Mouse (Mus musculus) adrenal gland, postnatal 10 days (tissue): ENCODE measurements around the gene Pstk. TPM values are rescaled to one million over a fixed set of nuclear protein-coding genes. Genes with fewer than 3 reads are reported as not detected.
"Not testable (repeated sequence)": the region's sequence is repeated elsewhere in the genome, so short reads cannot be mapped to it uniquely, and the experiment has no call there.

Experiments
- DNase-seq: peaks from one replicate; pipeline ENCODE4 v3.0.0; 2021; ENCODE audit warnings: mixed read lengths
- total RNA-seq, 2 experiments: library from RNA; stranded (reverse); gene quantifications; 2 replicates each; pipeline ENCODE4 v1.2.3; 2021

The Pstk gene
- total RNA-seq, 2 experiments from 2014 or later, result 30.7 to 47.4 TPM

GRCm38 (mm10) chr7:131411941-131412270, 41.0 kb downstream of the Pstk start:
- DNase-seq, result no peak

- not testable (repeated sequence) for DNase-seq
These were observed 45.8 kb downstream of the Pstk start for GRCm38 (mm10) chr7:131416742-131417141.

- DNase-seq, result no peak
These were observed 46.7 kb downstream of the Pstk start for GRCm38 (mm10) chr7:131417605-131418004.

GRCm38 (mm10) chr7:131424912-131425311, 54.0 kb downstream of the Pstk start:
- no peak for DNase-seq

DNA sequence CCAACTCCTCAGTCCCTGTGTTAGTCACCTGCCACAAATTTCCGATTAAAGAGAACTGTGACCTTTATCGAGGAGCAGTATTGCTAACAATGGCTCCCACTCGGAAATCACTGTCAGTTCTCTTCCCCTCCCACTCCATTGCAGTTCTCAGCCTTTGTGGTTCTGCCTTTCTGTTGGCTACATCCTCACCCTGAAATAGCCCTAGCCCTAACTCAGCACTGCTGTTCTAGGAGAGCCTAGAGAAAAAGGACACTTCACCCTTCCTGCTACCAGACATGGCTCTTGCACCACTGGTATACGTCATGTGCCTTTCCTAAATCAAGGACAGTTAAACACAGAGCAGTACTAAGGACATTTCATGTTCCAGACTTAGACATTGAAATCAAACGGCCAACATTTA, 56.4 kb downstream of the Pstk start:
- DNase-seq, result peak; percentile 10

GRCm38 (mm10) chr7:131432244-131432643, 61.3 kb downstream of the Pstk start:
- peak; percentile 30 for DNase-seq

- no peak for DNase-seq
These were observed 63.3 kb downstream of the Pstk start for GRCm38 (mm10) chr7:131434276-131434675.

GRCm38 (mm10) chr7:131437051-131437450, 66.1 kb downstream of the Pstk start:
- no peak for DNase-seq

Other genes starting within 250 kb of the Pstk start
- not detected for gene 4933402N03Rik, start 224.8 kb upstream of the Pstk start, total RNA-seq
- gene 5430419D17Rik, start 196.7 kb upstream of the Pstk start, total RNA-seq, result not detected
- gene Cuzd1, start 48.8 kb upstream of the Pstk start, total RNA-seq, result not detected
- not detected for gene Fam24b, start 41.6 kb upstream of the Pstk start, total RNA-seq
- gene Fam24a, start 37.3 kb upstream of the Pstk start, total RNA-seq, result not detected
- 10 to 100 TPM; 15.0 to 15.8 TPM for gene 2310057M21Rik, start 8.4 kb upstream of the Pstk start, total RNA-seq
- gene Ikzf5, start 39.4 kb downstream of the Pstk start, total RNA-seq, result 10 to 100 TPM; 31.0 to 32.0 TPM
- 100 to 1,000 TPM; 190 to 214 TPM for gene Acadsb, start 39.5 kb downstream of the Pstk start, total RNA-seq
- gene Hmx3, start 171.7 kb downstream of the Pstk start, total RNA-seq, result not detected
- not detected for gene Hmx2, start 177.6 kb downstream of the Pstk start, total RNA-seq
- gene Bub3, start 189.1 kb downstream of the Pstk start, total RNA-seq, result 10 to 100 TPM; 58.6 to 68.0 TPM